Mouse (Mus musculus): ENCODE results near the gene Fndc3b. TPM values are rescaled to one million over a fixed set of nuclear protein-coding genes. Genes with fewer than 3 reads are reported as not detected.
"Not testable (repeated sequence)": the region's sequence is repeated elsewhere in the genome, so short reads cannot be mapped to it uniquely, and the experiment has no call there.

Fndc3b gene
- polyA plus RNA-seq, 1 experiment from 2014 or later: 14.0 TPM

- no peak overlapping the region for H3K27ac ChIP-seq (ENCODE audit: low read length)
- no peak for ATAC-seq
- no peaks in the 10 kb centered on the region for H3K4me1 ChIP-seq (ENCODE audit: control insufficient read depth, insufficient read depth, low read length)
- H3K36me3 ChIP-seq (ENCODE audit: control insufficient read depth, insufficient read depth, low read length): 0 out of 2 replicates have a peak, but pooled peaks cover 16% of the 10 kb centered on the region
- H3K9ac ChIP-seq (ENCODE audit: low read depth, low read length): no peak overlapping the region
- 85% methylated on average over 9 of the region's 9 CpGs for WGBS
- H3K27me3 ChIP-seq (replicated peaks; ENCODE audit: control insufficient read depth, insufficient read depth, low read length): no peaks in the 10 kb centered on the region
- H3K4me2 ChIP-seq (ENCODE audit: low read depth, low read length): no peak overlapping the region
- no peaks in the 10 kb centered on the region for H3K9me3 ChIP-seq (ENCODE audit: control insufficient read depth, low read length)
- no peak overlapping the region for H3K4me3 ChIP-seq (ENCODE audit: low read length)
These were observed 220.2 kb downstream of the Fndc3b start for GRCm38 (mm10) chr3:27490891-27491290.

- H3K9me3 ChIP-seq (ENCODE audit: control insufficient read depth, low read length): no peaks in the 10 kb centered on the region
- no peaks in the 10 kb centered on the region for H3K4me1 ChIP-seq (ENCODE audit: control insufficient read depth, insufficient read depth, low read length)
- H3K27ac ChIP-seq (ENCODE audit: low read length): no peak overlapping the region
- H3K4me2 ChIP-seq (ENCODE audit: low read depth, low read length): no peak overlapping the region
- no peak overlapping the region for H3K9ac ChIP-seq (ENCODE audit: low read depth, low read length)
- 75% methylated on average over 6 of the region's 6 CpGs for WGBS
- 0 out of 2 replicates have a peak, but pooled peaks cover 16% of the 10 kb centered on the region for H3K36me3 ChIP-seq (ENCODE audit: control insufficient read depth, insufficient read depth, low read length)
- H3K4me3 ChIP-seq (ENCODE audit: low read length): no peak overlapping the region
- ATAC-seq: no peak
- no peaks in the 10 kb centered on the region for H3K27me3 ChIP-seq (replicated peaks; ENCODE audit: control insufficient read depth, insufficient read depth, low read length)
These were observed 221.6 kb downstream of the Fndc3b start for GRCm38 (mm10) chr3:27489550-27489949.

- Histone ChIP-seq H3K4me1 (ENCODE audit: control insufficient read depth, insufficient read depth, low read length) (no peaks in the 10 kb centered on the region), H3K27ac (ENCODE audit: low read length) (no peak overlapping the region), H3K4me2 (ENCODE audit: low read depth, low read length) (no peak overlapping the region), H3K9ac (ENCODE audit: low read depth, low read length) (no peak overlapping the region), H3K36me3 (ENCODE audit: control insufficient read depth, insufficient read depth, low read length) (0 out of 2 replicates have a peak, but pooled peaks cover 4% of the 10 kb centered on the region), H3K27me3 (replicated peaks; ENCODE audit: control insufficient read depth, insufficient read depth, low read length) (no peaks in the 10 kb centered on the region), H3K9me3 (ENCODE audit: control insufficient read depth, low read length) (no peaks in the 10 kb centered on the region), H3K4me3 (ENCODE audit: low read length) (no peak overlapping the region)
- no peak for ATAC-seq
- WGBS: 89% methylated on average over 4 of the region's 4 CpGs
These were observed 226.0 kb downstream of the Fndc3b start for GRCm38 (mm10) chr3:27485141-27485540.

- H3K9me3 ChIP-seq (ENCODE audit: control insufficient read depth, low read length): no peaks in the 10 kb centered on the region
- H3K36me3 ChIP-seq (ENCODE audit: control insufficient read depth, insufficient read depth, low read length): 0 out of 2 replicates have a peak, but pooled peaks cover 4% of the 10 kb centered on the region
- 78% methylated on average over 3 of the region's 3 CpGs for WGBS
- no peak overlapping the region for H3K27ac ChIP-seq (ENCODE audit: low read length)
- H3K4me3 ChIP-seq (ENCODE audit: low read length): no peak overlapping the region
- no peak overlapping the region for H3K4me2 ChIP-seq (ENCODE audit: low read depth, low read length)
- H3K9ac ChIP-seq (ENCODE audit: low read depth, low read length): no peak overlapping the region
- no peak for ATAC-seq
- H3K4me1 ChIP-seq (ENCODE audit: control insufficient read depth, insufficient read depth, low read length): no peaks in the 10 kb centered on the region
- H3K27me3 ChIP-seq (replicated peaks; ENCODE audit: control insufficient read depth, insufficient read depth, low read length): no peaks in the 10 kb centered on the region
These were observed 226.4 kb downstream of the Fndc3b start for GRCm38 (mm10) chr3:27484698-27485097.

- Histone ChIP-seq H3K4me2 (ENCODE audit: low read depth, low read length) (no peak overlapping the region), H3K4me3 (ENCODE audit: low read length) (no peak overlapping the region), H3K9me3 (ENCODE audit: control insufficient read depth, low read length) (no peaks in the 10 kb centered on the region), H3K27me3 (replicated peaks; ENCODE audit: control insufficient read depth, insufficient read depth, low read length) (no peaks in the 10 kb centered on the region), H3K27ac (ENCODE audit: low read length) (no peak overlapping the region), H3K36me3 (ENCODE audit: control insufficient read depth, insufficient read depth, low read length) (0 out of 2 replicates have a peak, but pooled peaks cover 4% of the 10 kb centered on the region), H3K4me1 (ENCODE audit: control insufficient read depth, insufficient read depth, low read length) (no peaks in the 10 kb centered on the region), H3K9ac (ENCODE audit: low read depth, low read length) (no peak overlapping the region)
- 84% methylated on average over 10 of the region's 10 CpGs for WGBS
- no peak for ATAC-seq
These were observed 227.3 kb downstream of the Fndc3b start for GRCm38 (mm10) chr3:27483762-27484161.

- H3K27me3 ChIP-seq (replicated peaks; ENCODE audit: control insufficient read depth, insufficient read depth, low read length): no peaks in the 10 kb centered on the region
- ATAC-seq: no peak
- no peak overlapping the region for H3K27ac ChIP-seq (ENCODE audit: low read length)
- H3K4me1 ChIP-seq (ENCODE audit: control insufficient read depth, insufficient read depth, low read length): no peaks in the 10 kb centered on the region
- 0 out of 2 replicates have a peak, but pooled peaks cover 7% of the 10 kb centered on the region for H3K36me3 ChIP-seq (ENCODE audit: control insufficient read depth, insufficient read depth, low read length)
- no peak overlapping the region for H3K4me3 ChIP-seq (ENCODE audit: low read length)
- H3K4me2 ChIP-seq (ENCODE audit: low read depth, low read length): no peak overlapping the region
- H3K9me3 ChIP-seq (ENCODE audit: control insufficient read depth, low read length): no peaks in the 10 kb centered on the region
- no peak overlapping the region for H3K9ac ChIP-seq (ENCODE audit: low read depth, low read length)
- WGBS: 81% methylated on average over 3 of the region's 3 CpGs
These were observed 227.8 kb downstream of the Fndc3b start for GRCm38 (mm10) chr3:27483321-27483720.

- H3K27me3 ChIP-seq (replicated peaks; ENCODE audit: control insufficient read depth, insufficient read depth, low read length): no peaks in the 10 kb centered on the region
- H3K9me3 ChIP-seq (ENCODE audit: control insufficient read depth, low read length): no peaks in the 10 kb centered on the region
- WGBS: 92% methylated on average over 5 of the region's 5 CpGs
- H3K4me3 ChIP-seq (ENCODE audit: low read length): no peak overlapping the region
- no peak overlapping the region for H3K27ac ChIP-seq (ENCODE audit: low read length)
- no peak overlapping the region for H3K4me2 ChIP-seq (ENCODE audit: low read depth, low read length)
- H3K36me3 ChIP-seq (ENCODE audit: control insufficient read depth, insufficient read depth, low read length): 0 out of 2 replicates have a peak, but pooled peaks cover 4% of the 10 kb centered on the region
- ATAC-seq: no peak
- H3K4me1 ChIP-seq (ENCODE audit: control insufficient read depth, insufficient read depth, low read length): no peaks in the 10 kb centered on the region
- H3K9ac ChIP-seq (ENCODE audit: low read depth, low read length): no peak overlapping the region
These were observed 229.4 kb downstream of the Fndc3b start for GRCm38 (mm10) chr3:27481738-27482137.

DNA sequence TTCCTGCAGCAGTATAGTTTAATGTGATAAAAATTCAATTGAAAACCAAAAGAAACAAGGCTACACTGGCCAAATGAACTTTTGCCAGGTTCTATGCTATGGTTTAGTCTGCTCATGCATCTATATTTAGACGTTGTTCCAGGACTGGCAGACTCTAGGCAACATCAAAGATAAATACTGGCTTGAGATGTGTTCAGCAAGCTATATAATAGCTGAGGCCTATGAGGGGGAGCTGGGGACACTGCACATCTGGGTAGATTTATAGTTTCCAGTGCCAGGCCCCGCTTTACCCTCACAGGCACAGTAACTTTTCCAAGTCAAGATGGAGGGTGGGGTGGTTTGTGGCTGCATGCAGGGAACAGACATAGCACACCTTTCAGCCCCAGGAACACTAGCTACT is 231.7 kb downstream of the Fndc3b start:
- no peak overlapping the region for H3K4me3 ChIP-seq (ENCODE audit: low read length)
- H3K4me2 ChIP-seq (ENCODE audit: low read depth, low read length): no peak overlapping the region
- WGBS: 65% methylated on average over 2 of the region's 2 CpGs
- no peak overlapping the region for H3K9ac ChIP-seq (ENCODE audit: low read depth, low read length)
- no peaks in the 10 kb centered on the region for H3K9me3 ChIP-seq (ENCODE audit: control insufficient read depth, low read length)
- no peaks in the 10 kb centered on the region for H3K4me1 ChIP-seq (ENCODE audit: control insufficient read depth, insufficient read depth, low read length)
- no peaks in the 10 kb centered on the region for H3K27me3 ChIP-seq (replicated peaks; ENCODE audit: control insufficient read depth, insufficient read depth, low read length)
- H3K27ac ChIP-seq (ENCODE audit: low read length): no peak overlapping the region
- no peak; the same call in 1 of the 2 replicates for ATAC-seq
- peaks cover 7% of the 10 kb centered on the region for H3K36me3 ChIP-seq (ENCODE audit: control insufficient read depth, insufficient read depth, low read length)

DNA sequence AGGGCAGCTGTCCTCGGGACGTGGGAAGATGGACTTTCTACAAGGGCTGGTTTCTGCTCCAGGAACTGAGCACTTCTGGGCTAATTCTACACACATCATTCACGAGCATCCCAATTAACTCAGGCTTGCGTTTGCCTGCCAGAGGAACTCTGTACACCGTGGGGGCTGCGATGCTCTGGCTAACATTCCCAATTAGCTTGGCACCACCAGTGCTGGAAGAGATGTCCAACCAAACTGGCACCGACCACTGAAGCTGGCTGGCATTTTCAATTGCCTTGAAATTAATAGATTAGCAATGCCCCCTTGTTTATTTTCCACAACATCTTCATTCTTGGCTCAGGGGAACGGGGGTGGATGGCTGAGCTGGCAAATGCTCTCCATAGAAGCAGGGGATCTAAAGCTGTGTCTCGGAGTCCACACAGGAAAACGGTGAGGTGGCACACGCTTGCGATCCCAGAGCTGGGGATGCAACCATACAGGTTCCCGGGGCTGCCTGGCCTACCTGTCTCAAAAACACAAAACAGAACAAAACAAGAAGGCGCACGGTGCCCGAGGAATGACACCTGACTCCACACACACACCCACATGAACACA is 232.4 kb downstream of the Fndc3b start:
- Histone ChIP-seq H3K27me3 (replicated peaks; ENCODE audit: control insufficient read depth, insufficient read depth, low read length) (no peaks in the 10 kb centered on the region), H3K9ac (ENCODE audit: low read depth, low read length) (no peak overlapping the region), H3K27ac (ENCODE audit: low read length) (no peak overlapping the region; the same call in 1 of the 2 replicates), H3K9me3 (ENCODE audit: control insufficient read depth, low read length) (0 out of 2 replicates have a peak, but pooled peaks cover 3% of the 10 kb centered on the region), H3K36me3 (ENCODE audit: control insufficient read depth, insufficient read depth, low read length) (peaks cover 14% of the 10 kb centered on the region), H3K4me2 (ENCODE audit: low read depth, low read length) (no peak overlapping the region), H3K4me1 (ENCODE audit: control insufficient read depth, insufficient read depth, low read length) (no peaks in the 10 kb centered on the region), H3K4me3 (ENCODE audit: low read length) (no peak overlapping the region)
- 84% methylated on average over 16 of the region's 16 CpGs for WGBS
- no peak for ATAC-seq

GRCm38 (mm10) chr3:27477749-27478148 is 233.4 kb downstream of the Fndc3b start:
- not testable (repeated sequence) for ATAC-seq; H3K4me2 ChIP-seq (ENCODE audit: low read depth, low read length); H3K27ac ChIP-seq (ENCODE audit: low read length); H3K9me3 ChIP-seq (ENCODE audit: control insufficient read depth, low read length); H3K4me3 ChIP-seq (ENCODE audit: low read length); H3K4me1 ChIP-seq (ENCODE audit: control insufficient read depth, insufficient read depth, low read length); H3K9ac ChIP-seq (ENCODE audit: low read depth, low read length); H3K27me3 ChIP-seq (replicated peaks; ENCODE audit: control insufficient read depth, insufficient read depth, low read length)
- H3K36me3 ChIP-seq (ENCODE audit: control insufficient read depth, insufficient read depth, low read length): peaks cover 16% of the 10 kb centered on the region
- 93% methylated on average over 3 of the region's 3 CpGs for WGBS

Data from intestine, embryonic 16.5 days (tissue).